Mouse (Mus musculus): ENCODE measurements around the gene Frmd6.

Frmd6 gene

DNA sequence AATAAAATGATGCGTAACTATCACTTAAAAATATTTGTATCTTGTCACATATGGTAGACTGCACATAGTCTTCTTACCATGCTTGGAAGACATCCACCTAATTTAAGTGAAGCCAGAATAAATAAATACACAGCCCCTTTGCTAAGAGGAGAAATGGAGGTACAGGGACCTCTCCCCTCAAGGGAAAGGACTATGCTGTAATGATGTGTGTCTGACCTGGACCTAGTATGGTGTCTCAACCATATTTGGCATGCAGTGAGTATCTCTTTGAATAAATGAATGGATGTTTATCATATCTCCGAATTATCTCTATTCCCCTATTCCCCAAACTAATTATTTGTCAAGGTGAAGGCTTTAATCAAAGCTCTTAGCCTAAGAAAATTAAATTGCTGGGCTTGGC, 15.4 kb upstream of the Frmd6 start:
- DNase-seq, result no peak

DNA sequence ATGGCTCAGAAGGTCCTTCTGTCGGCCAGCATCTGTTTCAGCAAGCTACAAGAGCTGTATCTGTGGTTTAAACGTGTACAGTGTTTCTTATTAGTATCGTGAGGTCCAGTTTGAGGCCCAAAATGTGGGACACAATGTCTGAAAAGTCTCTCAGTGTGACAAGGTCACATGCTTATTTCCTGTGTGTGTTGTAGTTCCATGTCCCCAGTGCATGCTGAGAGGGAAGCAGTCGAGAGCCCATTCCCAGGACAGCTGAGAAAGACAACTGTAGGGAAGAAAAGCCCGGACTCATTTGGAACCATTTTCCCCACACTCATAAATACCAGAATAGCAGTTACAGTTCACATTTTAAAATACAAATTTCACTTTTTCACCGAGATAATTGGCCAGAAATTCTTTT, 13.5 kb upstream of the Frmd6 start:
- no peak for DNase-seq

DNA sequence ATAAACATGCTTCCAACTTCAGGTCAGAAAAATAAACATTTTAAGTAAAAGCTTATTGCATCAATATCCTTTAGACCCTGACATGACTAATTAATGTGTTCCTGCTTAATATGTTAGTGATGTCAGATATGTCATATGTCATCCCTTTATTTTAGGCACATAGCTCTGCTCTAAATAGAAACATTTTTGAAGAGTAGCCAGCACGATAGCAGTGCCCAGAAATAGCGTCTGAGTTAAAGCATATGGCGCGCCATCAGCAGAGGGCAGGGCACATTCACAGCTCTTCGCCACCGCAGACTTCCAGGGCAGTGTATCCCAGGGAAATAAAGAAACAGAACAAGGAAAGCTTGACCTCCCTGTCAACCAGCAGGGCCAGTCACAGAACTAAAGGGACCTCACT, 13.1 kb upstream of the Frmd6 start:
- DNase-seq, result no peak

DNA sequence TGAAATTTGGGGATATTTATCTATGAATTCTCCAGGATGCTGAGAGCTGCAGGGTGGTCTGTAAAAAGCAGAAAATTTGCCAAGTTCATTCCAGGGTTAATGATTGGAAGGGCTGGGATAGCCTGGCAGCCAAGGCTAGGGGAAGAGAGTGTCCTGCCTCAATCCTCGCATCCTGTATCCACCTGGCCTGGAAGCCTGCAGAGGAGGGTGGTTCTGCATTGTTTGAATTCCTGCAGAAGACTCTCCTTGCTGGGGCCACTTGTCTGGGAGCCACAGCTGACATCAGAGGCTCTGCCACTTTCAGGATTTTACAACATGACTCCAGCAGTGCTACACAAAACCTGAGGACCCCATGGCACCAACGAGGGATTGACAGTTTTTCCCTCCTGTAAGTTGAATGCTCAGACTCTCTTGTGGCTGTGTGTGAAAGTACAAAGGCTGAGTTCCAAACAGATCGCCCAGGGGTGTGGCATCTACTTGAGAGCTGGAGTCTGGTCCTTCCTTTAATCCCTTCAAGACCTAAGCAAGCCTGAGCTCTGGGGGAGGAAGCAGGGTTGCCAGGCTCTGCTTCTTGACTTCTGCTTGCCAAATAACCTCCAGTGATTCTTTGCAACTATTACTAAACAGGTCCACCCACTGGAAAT, 12.4 kb upstream of the Frmd6 start:
- no peak for DNase-seq

DNA sequence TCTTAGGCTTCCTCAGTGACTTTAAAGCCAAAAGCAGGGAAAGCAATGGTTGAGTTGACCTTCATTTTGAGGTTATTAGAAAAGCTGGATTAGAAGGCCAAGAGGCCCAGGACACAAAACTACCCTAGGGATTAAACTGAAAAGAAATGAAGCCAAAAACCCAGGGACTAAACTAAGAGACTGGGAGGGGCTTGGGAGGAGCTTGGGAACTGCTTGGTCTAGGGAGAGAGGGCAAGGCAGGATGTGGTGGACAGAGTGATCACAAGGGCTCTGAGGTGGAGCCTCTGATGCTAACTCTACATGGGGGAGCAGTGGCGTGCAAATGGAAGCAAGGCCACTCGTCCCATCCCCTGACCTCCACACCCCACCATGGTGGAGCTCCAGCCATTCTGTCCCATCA, 8.6 kb upstream of the Frmd6 start:
- no peak for DNase-seq

DNA sequence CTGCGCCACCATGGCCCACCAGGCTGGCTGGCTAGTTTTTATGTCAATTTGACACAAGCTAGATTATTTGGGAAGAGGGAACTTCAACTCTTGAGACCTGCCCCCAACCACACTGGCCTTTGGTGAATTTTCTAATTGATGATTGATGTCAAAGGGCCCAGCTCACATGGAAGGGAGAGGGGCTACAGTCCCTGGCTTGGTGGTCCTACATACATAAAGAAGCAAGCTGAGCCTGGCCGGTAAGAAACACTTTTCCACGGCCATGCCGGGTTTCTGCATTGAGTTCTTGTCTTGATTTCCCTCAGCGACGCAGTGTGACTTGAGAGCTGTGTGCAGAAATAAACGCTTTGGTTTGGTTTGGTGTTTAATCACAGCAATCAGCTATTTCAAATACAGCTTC, 1.3 kb upstream of the Frmd6 start:
- DNase-seq, result no peak

DNA sequence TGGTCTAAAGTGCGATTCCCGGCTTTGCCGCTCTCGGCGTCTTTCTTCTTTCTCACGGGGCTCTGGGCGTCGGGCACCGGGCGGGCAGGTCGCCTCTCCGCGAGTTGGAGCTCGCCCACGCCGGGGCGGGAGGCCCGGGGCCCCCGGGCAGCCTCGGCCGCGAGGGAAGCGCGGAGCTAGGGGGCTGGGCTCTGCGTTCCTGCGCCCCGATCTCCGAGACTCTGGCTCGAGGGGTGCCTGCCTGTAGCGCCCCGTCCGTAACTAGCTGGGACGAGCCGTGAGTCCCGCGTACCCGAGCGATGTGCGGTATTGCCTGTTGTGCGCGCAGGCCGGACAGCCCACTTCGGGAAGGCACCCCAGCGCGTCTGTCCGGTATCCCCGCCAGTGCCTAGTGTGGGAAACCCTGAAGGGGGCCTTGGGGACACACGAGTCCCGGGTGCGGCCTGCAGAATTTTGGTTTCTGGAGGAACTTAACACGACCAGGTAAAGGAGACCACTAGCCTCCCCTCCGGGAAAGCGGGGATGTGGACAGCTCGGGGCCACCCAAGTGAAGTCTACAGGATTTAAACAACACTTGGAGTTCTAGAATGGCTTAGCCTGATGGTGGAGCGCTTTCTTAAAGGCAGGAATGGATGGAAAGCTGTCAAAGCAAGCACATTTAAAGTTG, 470 bp downstream of the Frmd6 start:
- DNase-seq, result no peak

DNA sequence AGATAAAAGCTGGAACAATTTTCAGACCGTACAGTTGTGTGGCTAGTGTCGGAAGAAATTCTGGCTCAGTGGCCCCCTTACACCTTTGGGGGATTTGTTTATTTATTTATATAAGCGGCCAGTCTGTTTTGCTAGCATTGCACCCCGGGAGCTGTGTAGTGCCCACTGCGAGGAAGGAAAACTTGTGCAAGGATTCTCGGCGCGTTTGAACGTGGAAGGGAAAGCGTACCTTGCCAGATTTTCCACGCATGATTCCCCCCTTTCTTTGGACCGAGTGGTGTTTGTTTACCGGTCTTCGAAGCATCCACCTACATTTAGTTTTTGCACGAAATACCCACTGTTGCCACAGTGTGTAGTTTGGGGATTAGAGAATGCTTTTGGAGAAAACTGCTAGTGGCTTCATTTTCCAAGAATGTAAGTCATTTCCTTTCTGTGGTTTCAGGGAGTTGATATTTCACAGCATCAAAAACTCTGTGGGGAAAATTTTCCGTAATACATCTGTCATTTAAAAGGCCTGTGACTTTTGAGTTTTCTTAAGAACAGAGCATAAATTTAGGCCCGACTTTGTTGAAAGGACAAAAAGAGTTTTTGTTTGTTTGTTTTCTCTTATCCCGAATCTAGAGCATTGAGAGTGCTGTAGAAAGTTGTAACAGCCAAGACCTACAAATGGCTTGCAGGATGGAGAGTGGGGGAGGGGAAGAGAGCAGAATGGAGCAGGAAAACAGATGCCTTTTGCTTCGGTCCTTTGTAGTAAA, 1.2 kb downstream of the Frmd6 start:
- DNase-seq, result peak in 1 of 2 experiments; percentile 5

DNA sequence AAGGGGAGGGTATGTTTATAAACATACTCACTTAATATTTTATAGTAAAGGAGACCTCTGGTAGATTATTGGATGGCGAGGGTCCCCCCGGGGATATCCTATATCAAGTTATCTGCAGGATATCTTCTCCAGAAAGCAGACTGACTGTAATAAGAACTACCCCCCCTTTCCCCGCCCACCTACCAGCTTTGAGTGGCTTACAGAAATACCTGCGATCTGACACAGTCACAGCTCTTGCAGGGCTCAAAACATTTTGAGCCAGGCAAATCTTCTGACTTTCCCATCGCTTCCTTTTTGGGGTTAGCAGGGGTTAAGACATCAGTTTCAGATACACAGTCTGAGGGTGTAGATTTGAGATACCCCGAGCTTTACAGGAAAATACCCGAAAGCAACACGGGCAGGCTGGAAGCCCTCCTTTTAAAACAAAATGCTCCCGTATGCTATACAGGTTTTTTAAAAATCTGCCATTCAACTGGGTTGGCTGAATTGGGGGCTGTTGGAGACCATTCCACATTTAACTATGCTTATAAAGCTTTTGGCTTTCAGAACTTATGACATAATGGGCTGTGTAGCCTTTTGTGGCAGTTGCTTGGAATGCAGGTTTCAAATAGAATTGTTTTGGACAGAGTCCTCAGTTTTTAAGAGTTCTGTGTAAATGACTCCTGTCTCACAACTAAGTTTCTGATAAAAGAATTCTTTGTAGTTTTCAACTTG, 2.0 kb downstream of the Frmd6 start:
- DNase-seq, result no peak

DNA sequence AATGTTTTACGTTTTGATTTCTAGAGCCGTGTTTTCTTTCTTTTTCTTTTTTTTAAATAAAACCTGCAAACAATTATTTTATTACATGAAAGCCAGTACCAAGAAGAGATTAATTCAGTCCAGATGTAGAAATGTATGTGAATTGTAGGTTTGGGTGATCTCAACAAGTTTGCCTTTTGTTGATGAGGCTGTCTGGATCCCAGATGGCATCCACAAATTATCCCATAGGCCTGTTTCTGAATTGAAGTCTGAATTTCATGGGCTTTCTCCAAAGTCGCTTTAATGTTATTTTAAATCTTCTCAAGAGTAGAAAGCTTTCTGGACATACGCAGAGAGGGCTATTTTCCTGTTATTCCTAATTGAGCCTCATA, 2.6 kb downstream of the Frmd6 start:
- no peak for DNase-seq

DNA sequence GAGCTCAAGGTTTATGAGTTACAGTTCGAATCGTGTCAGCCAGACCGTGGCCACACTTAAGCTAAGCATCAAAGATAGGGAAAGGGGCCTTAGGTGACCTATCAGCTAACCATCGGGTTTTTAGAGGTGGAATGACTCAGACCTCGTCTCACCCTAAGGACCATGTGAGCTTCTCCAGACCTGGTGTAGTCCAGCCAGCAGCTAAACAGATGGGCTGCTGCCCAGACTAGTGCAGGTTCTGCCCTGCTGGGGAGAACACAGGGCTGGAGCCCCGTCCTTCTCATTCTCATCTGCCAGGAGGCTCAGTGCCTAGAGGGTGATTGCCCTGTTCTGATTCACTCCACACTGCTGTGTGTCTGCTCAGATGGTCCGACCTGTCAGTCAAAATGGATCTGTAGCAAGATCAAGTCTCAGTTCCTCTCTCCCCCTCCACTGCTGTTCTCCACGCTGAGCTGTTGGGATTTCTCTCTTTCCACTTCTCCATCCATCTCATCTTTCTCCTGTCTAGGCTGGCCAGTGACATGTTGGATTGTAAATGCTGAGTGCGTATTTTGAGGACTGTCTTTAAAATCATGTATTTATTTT, 5.8 kb downstream of the Frmd6 start:
- no peak for DNase-seq

DNA sequence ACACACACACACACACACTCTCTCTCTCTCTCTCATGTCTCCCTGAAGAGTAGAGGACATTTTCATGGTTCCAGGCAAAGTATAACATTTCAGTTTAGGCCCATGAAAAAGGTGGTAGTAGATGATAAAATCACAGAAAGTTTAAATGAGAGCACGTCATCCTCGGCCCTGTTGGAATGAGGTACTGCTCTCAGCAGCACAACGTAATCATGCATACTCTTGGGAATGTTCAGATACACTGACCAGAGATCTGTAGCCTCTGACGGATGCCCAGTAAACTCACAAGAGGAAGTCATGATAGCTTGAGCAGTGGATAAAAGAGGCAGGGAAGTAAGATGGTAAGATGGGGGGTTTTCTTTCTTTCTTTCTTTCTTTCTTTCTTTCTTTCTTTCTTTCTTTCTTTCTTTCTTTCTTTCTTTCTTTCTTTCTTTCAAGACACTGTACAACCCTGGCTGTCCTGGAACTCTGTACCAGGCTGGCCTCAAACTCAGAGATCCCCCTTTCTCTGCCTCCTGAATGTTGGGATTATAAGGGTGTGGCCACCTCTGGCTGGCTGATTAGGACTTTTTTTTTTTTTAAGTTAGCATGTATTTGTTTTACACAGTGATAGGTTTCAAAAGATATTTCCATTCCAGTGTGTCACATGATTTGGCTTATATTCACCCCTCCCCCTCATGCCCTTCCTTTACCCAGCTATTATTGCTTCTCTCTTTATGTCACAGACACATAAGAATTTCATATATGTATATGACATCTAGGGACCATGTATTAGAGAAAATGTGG, 7.1 kb downstream of the Frmd6 start:
- DNase-seq, result no peak

DNA sequence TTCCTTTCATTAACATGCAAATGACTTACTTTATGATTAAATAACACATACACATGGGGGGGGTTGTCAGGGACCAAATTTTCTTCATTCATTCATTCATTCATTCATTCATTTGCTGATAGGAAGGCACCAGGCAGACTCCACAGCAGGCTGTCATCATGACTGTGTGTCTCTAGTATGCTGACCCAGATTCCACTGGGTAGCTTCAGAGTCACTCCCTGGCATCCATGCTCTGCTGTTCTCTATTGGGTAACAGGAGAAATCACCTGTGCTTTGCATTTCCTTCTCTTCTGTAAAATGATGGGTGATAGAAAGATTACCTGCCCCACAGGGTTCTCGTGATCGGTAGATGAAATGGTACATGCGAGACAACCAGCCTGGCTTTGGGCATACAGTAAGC, 7.7 kb downstream of the Frmd6 start:
- no peak for DNase-seq

DNA sequence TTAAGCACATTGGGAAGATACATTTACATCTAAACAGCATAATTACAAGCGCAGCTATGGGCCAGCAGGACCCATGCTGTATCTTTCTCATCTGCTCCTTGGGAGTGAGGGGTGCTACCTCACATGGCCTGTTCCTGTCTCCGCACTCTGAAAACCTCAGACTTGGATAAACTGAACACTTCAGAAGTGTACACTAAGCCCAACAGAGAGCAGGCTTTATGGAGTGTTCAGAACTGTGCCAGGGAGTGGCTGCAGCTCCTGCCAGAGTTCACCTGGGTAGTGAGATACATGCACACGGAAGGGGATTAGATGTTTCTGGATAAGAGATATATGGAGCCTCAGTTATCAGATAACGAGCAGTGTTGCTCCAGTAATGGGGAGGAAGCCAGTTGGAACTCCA, 8.7 kb downstream of the Frmd6 start:
- no peak for DNase-seq

DNA sequence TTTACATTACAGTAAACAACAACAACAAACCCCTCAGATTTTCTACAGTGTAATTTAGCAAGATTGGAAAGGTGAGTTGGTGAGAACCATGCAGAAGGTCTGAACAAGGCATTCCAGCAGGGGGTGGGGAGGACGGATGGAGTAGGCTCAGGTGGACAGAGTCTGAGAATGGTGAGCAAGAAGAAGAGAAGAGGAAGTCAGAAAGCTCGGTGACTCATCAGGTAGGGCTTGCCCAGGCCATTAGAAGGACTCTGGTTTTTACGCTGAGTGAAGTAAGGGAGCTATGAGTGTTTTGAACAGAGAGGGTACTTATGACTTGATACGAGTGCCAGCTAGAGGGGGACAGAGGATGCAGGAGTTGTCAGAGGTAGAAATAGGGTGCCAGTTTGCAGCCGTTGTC, 9.7 kb downstream of the Frmd6 start:
- DNase-seq, result no peak

DNA sequence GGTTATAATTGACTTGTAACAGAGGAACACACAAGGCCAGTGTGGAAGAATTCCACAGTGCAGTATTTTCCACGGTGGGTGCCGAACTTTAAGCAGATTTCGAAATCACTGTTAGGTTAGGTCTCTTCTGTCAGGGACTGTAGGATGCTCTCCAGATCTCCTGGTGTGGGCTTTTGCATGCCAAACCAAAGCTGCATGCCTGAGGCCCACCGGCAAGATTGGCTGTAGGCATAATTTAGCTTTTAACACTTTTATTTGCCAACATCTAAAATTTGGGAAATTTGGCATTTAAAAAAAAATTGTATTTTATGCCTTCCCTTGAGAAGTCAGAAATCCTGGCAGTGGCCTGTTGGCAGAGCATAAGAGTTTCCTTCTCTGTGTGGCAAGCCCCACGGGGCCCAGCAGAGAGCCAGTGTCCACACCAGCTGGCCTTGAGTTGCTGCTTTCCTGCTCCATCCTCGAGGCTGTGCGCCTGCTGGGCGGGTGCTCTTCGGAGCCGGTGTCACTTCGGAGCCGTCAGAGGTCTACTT, 12.5 kb downstream of the Frmd6 start:
- DNase-seq, result no peak

DNA sequence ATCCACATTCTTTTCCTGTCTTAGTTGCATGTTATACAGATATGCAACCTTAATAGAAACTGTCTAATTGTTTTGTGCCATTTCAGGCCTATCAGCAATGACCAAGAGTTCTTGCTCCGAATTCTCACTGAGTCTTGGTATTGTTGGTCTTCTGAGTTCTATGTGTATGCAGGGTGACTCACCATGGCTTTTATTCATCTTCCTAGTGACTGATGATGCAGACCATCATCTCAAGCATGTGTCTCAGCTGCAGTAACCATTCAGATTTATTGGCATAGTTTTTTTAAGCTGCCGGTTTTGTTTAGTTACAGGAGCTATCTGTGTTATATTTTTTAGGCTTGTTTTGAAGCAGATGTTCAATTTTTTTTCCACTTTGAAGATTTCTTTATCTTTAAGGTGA, 20.1 kb downstream of the Frmd6 start:
- DNase-seq, result no peak

DNA sequence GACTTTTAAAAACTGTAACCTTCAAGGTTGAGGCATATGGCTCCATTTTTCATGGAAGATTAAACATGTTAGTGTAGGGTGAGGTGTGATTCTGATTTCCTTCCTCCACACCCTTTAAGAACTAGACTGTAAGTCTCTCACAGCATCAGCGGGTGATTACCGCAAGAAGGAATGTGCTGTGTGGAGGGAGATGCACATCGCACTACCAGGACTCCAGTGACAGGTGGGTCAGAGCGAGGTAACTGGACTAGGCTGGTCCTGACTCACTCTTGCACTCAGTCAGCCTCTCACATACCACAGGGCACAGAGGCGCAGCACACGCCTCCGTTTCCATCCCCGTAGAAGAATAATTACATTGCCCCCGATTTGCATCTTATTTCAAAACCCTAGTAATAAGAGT, 23.7 kb downstream of the Frmd6 start:
- no peak for DNase-seq

DNA sequence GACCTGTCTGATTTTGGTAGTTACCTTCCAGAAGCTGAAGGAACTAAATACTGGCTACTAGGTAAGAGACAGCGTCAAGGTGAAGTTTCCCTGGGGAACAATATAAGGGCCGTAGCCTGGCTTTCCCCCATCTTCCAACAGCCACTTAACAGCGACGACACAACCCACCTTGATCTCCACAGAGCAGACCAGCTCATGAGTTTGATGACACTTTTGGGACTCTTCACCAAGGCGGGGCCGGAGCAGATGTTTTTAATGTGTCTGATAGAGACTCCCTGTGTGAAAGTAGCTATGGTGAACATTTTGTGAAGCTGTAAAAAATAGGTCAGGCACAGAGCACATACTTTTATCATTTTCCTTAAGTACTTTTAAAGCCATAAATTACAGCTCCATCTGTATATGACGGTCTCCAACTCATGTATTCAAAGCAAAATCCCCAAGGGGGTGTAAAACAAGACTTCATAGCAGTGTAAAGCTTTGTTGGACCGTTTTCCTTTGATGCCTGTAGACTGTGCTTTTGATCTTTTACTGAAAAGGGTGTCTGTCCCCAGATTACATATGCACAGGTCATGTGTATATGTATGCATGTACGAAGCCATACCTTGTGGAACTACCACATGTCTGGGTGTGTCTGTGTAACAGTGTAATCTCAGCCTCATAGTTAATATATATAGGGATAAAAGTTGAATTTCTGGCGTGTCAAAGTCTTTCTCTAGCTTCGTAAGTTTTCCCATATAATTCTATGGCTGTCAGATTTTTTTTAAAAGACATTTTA, 24.4 kb downstream of the Frmd6 start:
- no peak for DNase-seq

DNA sequence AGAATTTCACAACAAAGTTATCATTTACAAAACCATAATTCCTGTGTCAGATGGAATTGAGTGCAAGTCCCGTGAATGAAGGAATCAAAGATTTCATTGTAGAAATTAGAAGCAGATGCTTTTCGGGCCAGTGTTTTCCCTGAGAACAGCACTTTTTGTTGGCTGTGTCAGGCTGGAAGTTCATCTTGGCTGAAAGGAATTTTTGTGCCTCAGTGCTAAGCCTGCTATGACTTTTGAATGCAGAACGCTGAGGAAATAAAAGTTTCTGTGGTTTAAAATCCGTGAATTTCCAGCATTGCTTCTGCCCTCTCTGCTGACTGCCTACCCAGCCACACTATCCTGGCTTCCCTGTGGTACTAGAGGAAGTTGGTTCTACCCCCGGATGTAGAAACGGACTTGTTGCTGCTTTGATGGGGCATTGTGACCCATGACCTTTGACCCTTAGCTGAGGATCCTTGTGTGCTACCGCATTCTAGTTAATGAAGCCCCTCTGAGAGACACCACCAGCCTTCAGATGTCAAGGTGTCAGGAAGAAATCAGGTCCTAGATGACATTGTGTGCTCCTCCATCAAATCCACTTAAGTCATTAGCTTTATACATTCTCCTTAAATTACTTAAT, 26.1 kb downstream of the Frmd6 start:
- DNase-seq, result no peak

DNA sequence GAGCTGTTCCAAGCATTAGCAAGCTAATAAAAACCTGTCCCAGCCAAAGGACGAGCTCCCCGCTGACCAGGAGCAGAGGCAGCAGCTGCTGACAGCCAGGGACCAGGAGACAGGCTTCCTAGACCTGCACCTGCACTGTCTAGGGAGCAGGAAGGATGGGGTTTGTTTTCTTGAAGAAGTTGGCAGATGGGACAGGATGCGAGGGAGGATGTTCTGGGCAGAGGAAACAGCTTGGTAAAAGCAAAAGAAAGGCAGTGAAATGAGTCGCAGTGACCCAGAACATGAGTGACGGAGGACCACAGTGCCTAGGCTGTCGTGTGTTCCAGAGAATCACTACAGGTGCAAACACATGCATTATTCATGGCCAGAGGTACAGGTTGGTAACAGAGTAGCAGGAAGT, 27.7 kb downstream of the Frmd6 start:
- DNase-seq, result peak in 1 of 2 experiments; percentile 6
